Mouse (Mus musculus) ZHBTc4 (cell line): ENCODE measurements at regions not wholly inside any gene's neighbourhood (a gene's known extent, or its start where the extent isn't known, plus 50 kb on each side); places are given as distances from the start of the nearest gene placed in this dataset.
A peak's percentile ranks its signal among the peaks of the same experiment; 100 is the strongest.

Experiments used
- DNase-seq: peaks from one replicate; pipeline ENCODE4 v3.0.0-alpha.2; 2011; ENCODE audit warnings: low read depth, low spot score

GRCm38 (mm10) chr8:89207891-89208290, 163.9 kb upstream of the Sall1 start:
- no peak for DNase-seq

GRCm38 (mm10) chr8:89202484-89203096, 158.6 kb upstream of the Sall1 start:
- DNase-seq, result no peak

GRCm38 (mm10) chr8:89200301-89200700, 156.3 kb upstream of the Sall1 start:
- DNase-seq, result no peak

- no peak for DNase-seq
Measured at GRCm38 (mm10) chr8:89185314-89185713, 141.4 kb upstream of the Sall1 start.

- no peak for DNase-seq
Measured at GRCm38 (mm10) chr8:89175631-89176030, 131.7 kb upstream of the Sall1 start.

GRCm38 (mm10) chr8:89171561-89171960, 127.6 kb upstream of the Sall1 start:
- no peak for DNase-seq

GRCm38 (mm10) chr8:89169484-89169883, 125.5 kb upstream of the Sall1 start:
- no peak for DNase-seq

- DNase-seq, result peak; percentile 89
Measured at GRCm38 (mm10) chr8:89167026-89167425, 123.1 kb upstream of the Sall1 start.

- DNase-seq, result peak; percentile 60
Measured at GRCm38 (mm10) chr8:89156909-89157308, 112.9 kb upstream of the Sall1 start.

- DNase-seq, result no peak
Measured at GRCm38 (mm10) chr8:89153605-89154004, 109.6 kb upstream of the Sall1 start.

GRCm38 (mm10) chr8:89152867-89153595, 109.1 kb upstream of the Sall1 start:
- DNase-seq, result no peak

GRCm38 (mm10) chr8:89152331-89152730, 108.4 kb upstream of the Sall1 start:
- no peak for DNase-seq

- DNase-seq, result no peak
Measured at GRCm38 (mm10) chr8:89150952-89151351, 107.0 kb upstream of the Sall1 start.

- DNase-seq, result no peak
Measured at GRCm38 (mm10) chr8:89141529-89142235, 97.7 kb upstream of the Sall1 start.

- DNase-seq, result no peak
Measured at GRCm38 (mm10) chr8:89139876-89140275, 95.9 kb upstream of the Sall1 start.

- DNase-seq, result no peak
Measured at GRCm38 (mm10) chr8:89138416-89139125, 94.6 kb upstream of the Sall1 start.

GRCm38 (mm10) chr8:89134581-89135484, 90.9 kb upstream of the Sall1 start:
- peak; percentile 16 for DNase-seq

- no peak for DNase-seq
Measured at GRCm38 (mm10) chr8:89134058-89134457, 90.1 kb upstream of the Sall1 start.

GRCm38 (mm10) chr8:89121051-89121450, 77.1 kb upstream of the Sall1 start:
- DNase-seq, result no peak

GRCm38 (mm10) chr8:89107895-89108660, 64.1 kb upstream of the Sall1 start:
- DNase-seq, result no peak
